14 mouse cellular contexts compared by ENCODE assay signal in the genomic region with DNA sequence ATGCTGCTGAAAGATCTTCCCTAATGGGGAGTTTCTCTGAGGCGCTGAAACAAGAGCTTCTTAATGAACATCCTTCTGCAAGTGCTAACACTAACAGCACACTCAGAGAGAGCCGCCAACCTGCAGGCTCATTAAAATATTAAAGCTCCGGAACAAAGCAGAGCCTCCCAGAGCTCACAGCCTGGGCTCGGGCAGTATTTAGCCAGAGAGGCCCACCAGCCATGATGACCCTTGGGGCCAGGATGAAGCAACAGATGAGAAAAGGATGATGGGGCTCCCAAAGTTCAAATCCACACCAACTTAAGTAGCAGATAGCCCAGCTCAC. TPM values are rescaled to one million over a fixed set of nuclear protein-coding genes. Genes with fewer than 3 reads are reported as not detected.
DNase-seq lines count a peak whose midpoint lies in the region; ATAC-seq and TF ChIP-seq lines count a peak whose summit lies in the region.
"Had no signal": no experiment of that assay in that cellular context is flagged by ENCODE, and none has a peak within 500 bp of the region (broad histone marks: within the 10 kb centered on the region; RNA-seq: fewer than 3 reads in every experiment).

No protein-coding gene starts in this region.

- peaks cover 18% of the 10 kb centered on the region for H3K4me1 ChIP-seq in hindbrain, embryonic 15.5 days (replicated peaks)
- H3K4me1 ChIP-seq in hindbrain, postnatal 0 days (ENCODE audit: insufficient read depth, low read length): peaks cover 9% of the 10 kb centered on the region; the same call in 1 of the 2 replicates
- peaks cover 58% of the 10 kb centered on the region for H3K4me1 ChIP-seq in forebrain, embryonic 10.5 days
- H3K4me1 ChIP-seq in midbrain, embryonic 14.5 days (ENCODE audit: control insufficient read depth, insufficient read depth, low read length): peaks cover 10% of the 10 kb centered on the region

- no peak for TF ChIP-seq CTCF in hindbrain, postnatal 0 days (IDR thresholded peaks at IDR 0.05; ENCODE audit: low read depth)

- H3K27me3 ChIP-seq in hindbrain, embryonic 15.5 days: no peaks in the 10 kb centered on the region
- no peaks in the 10 kb centered on the region for H3K27me3 ChIP-seq in hindbrain, postnatal 0 days (ENCODE audit: insufficient read depth, low read length)
- no peaks in the 10 kb centered on the region for H3K27me3 ChIP-seq in forebrain, embryonic 10.5 days (ENCODE audit: poor library complexity, severe bottlenecking)
- peaks cover 23% of the 10 kb centered on the region for H3K27me3 ChIP-seq in midbrain, embryonic 14.5 days (ENCODE audit: control insufficient read depth, insufficient read depth, low read length)

- no peak for DNase-seq in hindbrain, postnatal 0 days (ENCODE audit: low spot score)
- peak; percentile 77 for DNase-seq in Muller cell, postnatal 12 days (ENCODE audit: inconsistent ontology term)
- DNase-seq in forebrain, embryonic 10.5 days (ENCODE audit: extremely low spot score, low spot score): peak; percentile 44
- DNase-seq in midbrain, embryonic 14.5 days: peak; percentile 49
- no peak for DNase-seq in urinary bladder, adult 18-20 months (ENCODE audit: low spot score in 2 of 2)
- DNase-seq: adrenal gland, adult 8-10 months; cerebellum, adult 2 months; heart, adult 18-20 months; kidney, postnatal 4 days; lung, adult 2 months; lung, postnatal 4 days had no signal

- H3K27ac ChIP-seq in hindbrain, embryonic 15.5 days (replicated peaks): no peak overlapping the region
- H3K27ac ChIP-seq in hindbrain, postnatal 0 days: no peak overlapping the region
- peak overlapping the region; percentile 13; the same call in 1 of the 2 replicates for H3K27ac ChIP-seq in forebrain, embryonic 10.5 days
- H3K27ac ChIP-seq in midbrain, embryonic 14.5 days (replicated peaks; ENCODE audit: low read depth, low read length): no peak overlapping the region

- 8% methylated on average over 4 of the region's 4 CpGs for WGBS in hindbrain, embryonic 15.5 days
- WGBS in hindbrain, postnatal 0 days: 18% methylated on average over 4 of the region's 4 CpGs
- WGBS in forebrain, embryonic 10.5 days: 11% methylated on average over 4 of the region's 4 CpGs
- WGBS in midbrain, embryonic 14.5 days: 6% methylated on average over 4 of the region's 4 CpGs

- ATAC-seq in hindbrain, embryonic 15.5 days (ENCODE audit: low FRiP score, low read depth): 0 out of 2 replicates have a peak, but pooled peaks have one; percentile 55
- no peak for ATAC-seq in hindbrain, postnatal 0 days
- no peak for ATAC-seq in midbrain, embryonic 14.5 days (ENCODE audit: low FRiP score, low TSS enrichment)
- no peak for ATAC-seq in inflammation-experienced regulatory T-cells, adult 6 months

- no peak overlapping the region for H3K4me3 ChIP-seq in hindbrain, embryonic 15.5 days
- no peak overlapping the region for H3K4me3 ChIP-seq in hindbrain, postnatal 0 days (ENCODE audit: low read length)
- no peak overlapping the region for H3K4me3 ChIP-seq in forebrain, embryonic 10.5 days
- H3K4me3 ChIP-seq in midbrain, embryonic 14.5 days (replicated peaks; ENCODE audit: low read depth, low read length): no peak overlapping the region
- H3K4me3 ChIP-seq: erythroblast, embryonic 14.5 days had no signal

- no peak overlapping the region for H3K9ac ChIP-seq in hindbrain, embryonic 15.5 days
- no peak overlapping the region for H3K9ac ChIP-seq in hindbrain, postnatal 0 days (replicated peaks; ENCODE audit: low read length)
- H3K9ac ChIP-seq in midbrain, embryonic 14.5 days (replicated peaks; ENCODE audit: low read length): no peak overlapping the region

- peaks cover 6% of the 10 kb centered on the region; the same call in 1 of the 2 replicates for H3K36me3 ChIP-seq in hindbrain, embryonic 15.5 days
- no peaks in the 10 kb centered on the region for H3K36me3 ChIP-seq in hindbrain, postnatal 0 days (ENCODE audit: insufficient read depth, low read length)
- H3K36me3 ChIP-seq in forebrain, embryonic 10.5 days (replicated peaks): peaks cover 67% of the 10 kb centered on the region
- no peaks in the 10 kb centered on the region for H3K36me3 ChIP-seq in midbrain, embryonic 14.5 days (ENCODE audit: control insufficient read depth, insufficient read depth, low read length)

- H3K9me3 ChIP-seq in hindbrain, embryonic 15.5 days: no peaks in the 10 kb centered on the region
- no peaks in the 10 kb centered on the region for H3K9me3 ChIP-seq in hindbrain, postnatal 0 days (ENCODE audit: low read length)
- H3K9me3 ChIP-seq in forebrain, embryonic 10.5 days: no peaks in the 10 kb centered on the region
- H3K9me3 ChIP-seq in midbrain, embryonic 14.5 days (ENCODE audit: control insufficient read depth, low read length): no peaks in the 10 kb centered on the region

- H3K4me2 ChIP-seq in hindbrain, embryonic 15.5 days: no peak overlapping the region; the same call in 1 of the 2 replicates
- no peak overlapping the region for H3K4me2 ChIP-seq in hindbrain, postnatal 0 days (ENCODE audit: low read depth, low read length)
- H3K4me2 ChIP-seq in midbrain, embryonic 14.5 days (ENCODE audit: low read length): 0 out of 2 replicates have a peak overlapping the region, but pooled peaks have one; percentile 2

RNA-seq across cellular contexts. Expression of gene Efnb2, which starts 20.8 kb away (rescaled TPM):
- polyA plus RNA-seq in hindbrain, embryonic 15.5 days (2015; fragmentation: Nextera tagmentation; extraction: Ambion mirVana): 17.8 and 21.5 TPM in 2 replicates
- 21.0 and 22.8 TPM in 2 replicates for total RNA-seq in hindbrain, postnatal 0 days (2014; rRNA removed)
- 9.6 and 10.7 TPM in 2 replicates for polyA plus RNA-seq in hindbrain, postnatal 0 days (2015; fragmentation: Nextera tagmentation; extraction: Ambion mirVana)
- polyA plus RNA-seq in forebrain, embryonic 10.5 days (2016; fragmentation: Nextera tagmentation; extraction: Ambion mirVana): 28.7 and 29.9 TPM in 2 replicates
- polyA plus RNA-seq in midbrain, embryonic 14.5 days (2014; fragmentation: Nextera tagmentation; extraction: Ambion mirVana): 14.0 and 17.1 TPM in 2 replicates
- polyA plus RNA-seq in inflammation-experienced regulatory T-cells, adult 6 months (2017; shearing (Covaris generic)): under 1 TPM in 2 of 3 experiments, not detected in 1; 0.18 to 0.27 TPM

RNA-seq across cellular contexts. Expression of gene Arglu1, which starts 50.1 kb away (rescaled TPM):
- polyA plus RNA-seq in hindbrain, embryonic 15.5 days (2015; fragmentation: Nextera tagmentation; extraction: Ambion mirVana): 149 and 154 TPM in 2 replicates
- 55.6 and 71.9 TPM in 2 replicates for total RNA-seq in hindbrain, postnatal 0 days (2014; rRNA removed)
- polyA plus RNA-seq in hindbrain, postnatal 0 days (2015; fragmentation: Nextera tagmentation; extraction: Ambion mirVana): 158 and 175 TPM in 2 replicates
- 154 and 157 TPM in 2 replicates for polyA plus RNA-seq in forebrain, embryonic 10.5 days (2016; fragmentation: Nextera tagmentation; extraction: Ambion mirVana)
- 179 and 201 TPM in 2 replicates for polyA plus RNA-seq in midbrain, embryonic 14.5 days (2014; fragmentation: Nextera tagmentation; extraction: Ambion mirVana)
- polyA plus RNA-seq in inflammation-experienced regulatory T-cells, adult 6 months (2017; shearing (Covaris generic)): 100 to 1,000 TPM; 126 to 220 (median 159) TPM

Comparison
In these comparisons a context has a peak if more than half of its experiments do, and no peak if none do; other contexts are left out.
1. DNase-seq: peak in Muller cell, postnatal 12 days (single experiment), forebrain, embryonic 10.5 days (single experiment) and midbrain, embryonic 14.5 days (single experiment); none in hindbrain, postnatal 0 days (single experiment) and urinary bladder, adult 18-20 months (0 of 2).